Mouse (Mus musculus) pancreas, adult 10 weeks (tissue): ENCODE measurements around the gene Gm14190. TPM values are rescaled to one million over a fixed set of nuclear protein-coding genes. Genes with fewer than 3 reads are reported as not detected.

Experiments
- polyA plus RNA-seq: library from polyadenylated mRNA; stranded (reverse); fragments of 350-450 nt; fragmentation: Illumina TruSeq; extraction: RNeasy Lipid Tissue Mini Kit (QIAGEN cat#74804); gene quantifications from one replicate; pipeline ENCODE4 v1.2.3, GENCODE M21; 2015; ENCODE audit warnings: low read depth, low replicate concordance; ENCODE audit not compliant: insufficient read depth

Gm14190 gene
- polyA plus RNA-seq = not detected

GRCm38 (mm10) chr11:99690463-99690862, at the start of gene Gm14190:
Gene Gm14190, minus strand, starts transcription at chr11:99690740.

GRCm38 (mm10) chr11:99734190-99734589, 43.6 kb upstream of the Gm14190 start, which contains the start of gene Gm14180:
Gene Gm14180, minus strand, starts transcription at chr11:99734290.

GRCm38 (mm10) chr11:99665860-99666259, 24.7 kb downstream of the Gm14190 start, which contains the start of gene Krtap4-6:
Gene Krtap4-6, minus strand, starts transcription at chr11:99665960.

GRCm38 (mm10) chr11:99658467-99659010, 32.0 kb downstream of the Gm14190 start, which contains the start of gene Gm11563:
Gene Gm11563, minus strand, starts transcription at chr11:99658960.

GRCm38 (mm10) chr11:99650136-99650535, 40.4 kb downstream of the Gm14190 start, which contains the start of gene Gm11555:
Gene Gm11555, minus strand, starts transcription at chr11:99650236.

GRCm38 (mm10) chr11:99643635-99644139, 46.9 kb downstream of the Gm14190 start, which contains the start of gene Krtap4-7:
Gene Krtap4-7, minus strand, starts transcription at chr11:99644089.

Other genes starting within 250 kb of the Gm14190 start
- gene Krt23, start 197.6 kb downstream of the Gm14190 start, polyA plus RNA-seq = 2.0 TPM
- gene Krt39, start 169.4 kb downstream of the Gm14190 start, polyA plus RNA-seq = not detected
- not detected for gene Krt40, start 147.6 kb downstream of the Gm14190 start, polyA plus RNA-seq
- gene Krtap3-3, start 139.9 kb downstream of the Gm14190 start, polyA plus RNA-seq = not detected
- gene Krtap3-2, start 133.9 kb downstream of the Gm14190 start, polyA plus RNA-seq = not detected
- gene Gm11939, start 131.3 kb downstream of the Gm14190 start, polyA plus RNA-seq = not detected
- not detected for gene Krtap3-1, start 124.1 kb downstream of the Gm14190 start, polyA plus RNA-seq
- not detected for gene Krtap1-5, start 109.7 kb downstream of the Gm14190 start, polyA plus RNA-seq
- gene Krtap1-4, start 107.1 kb downstream of the Gm14190 start, polyA plus RNA-seq = not detected
- not detected for gene Krtap1-3, start 99.4 kb downstream of the Gm14190 start, polyA plus RNA-seq
- gene Krtap9-3, start 92.6 kb downstream of the Gm14190 start, polyA plus RNA-seq = not detected
- not detected for gene Gm11938, start 87.4 kb downstream of the Gm14190 start, polyA plus RNA-seq
- not detected for gene Gm11937, start 80.6 kb downstream of the Gm14190 start, polyA plus RNA-seq
- gene Krtap2-4, start 75.9 kb downstream of the Gm14190 start, polyA plus RNA-seq = not detected
- gene Gm11562, start 70.3 kb downstream of the Gm14190 start, polyA plus RNA-seq = not detected
- gene Krtap4-1, start 62.5 kb downstream of the Gm14190 start, polyA plus RNA-seq = not detected
- gene Krtap4-2, start 55.7 kb downstream of the Gm14190 start, polyA plus RNA-seq = not detected
- not detected for gene Krtap4-7, start 46.7 kb downstream of the Gm14190 start, polyA plus RNA-seq
- not detected for gene Gm11555, start 40.5 kb downstream of the Gm14190 start, polyA plus RNA-seq
- not detected for gene Gm11563, start 31.8 kb downstream of the Gm14190 start, polyA plus RNA-seq
- gene Krtap4-6, start 24.8 kb downstream of the Gm14190 start, polyA plus RNA-seq = not detected
- not detected for gene Gm14180, start 43.5 kb upstream of the Gm14190 start, polyA plus RNA-seq
- not detected for gene Gm11595, start 82.2 kb upstream of the Gm14190 start, polyA plus RNA-seq
- gene Krtap4-8, start 90.0 kb upstream of the Gm14190 start, polyA plus RNA-seq = not detected
- not detected for gene Krtap4-9, start 94.5 kb upstream of the Gm14190 start, polyA plus RNA-seq
- gene Gm11596, start 102.7 kb upstream of the Gm14190 start, polyA plus RNA-seq = not detected
- gene Gm11569, start 108.2 kb upstream of the Gm14190 start, polyA plus RNA-seq = not detected
- gene Gm11554, start 113.7 kb upstream of the Gm14190 start, polyA plus RNA-seq = not detected
- gene Krtap4-13, start 119.2 kb upstream of the Gm14190 start, polyA plus RNA-seq = not detected
- gene Gm11564, start 124.9 kb upstream of the Gm14190 start, polyA plus RNA-seq = not detected
- not detected for gene 2300003K06Rik, start 147.3 kb upstream of the Gm14190 start, polyA plus RNA-seq
- not detected for gene Krtap4-16, start 160.9 kb upstream of the Gm14190 start, polyA plus RNA-seq
- not detected for gene Gm11568, start 167.2 kb upstream of the Gm14190 start, polyA plus RNA-seq
- not detected for gene Gm11559, start 173.7 kb upstream of the Gm14190 start, polyA plus RNA-seq
- not detected for gene Krtap9-1, start 182.6 kb upstream of the Gm14190 start, polyA plus RNA-seq
- gene Gm11567, start 188.4 kb upstream of the Gm14190 start, polyA plus RNA-seq = not detected
- not detected for gene Krtap31-1, start 217.2 kb upstream of the Gm14190 start, polyA plus RNA-seq
- gene Gm11565, start 224.0 kb upstream of the Gm14190 start, polyA plus RNA-seq = not detected
- gene Krtap31-2, start 245.6 kb upstream of the Gm14190 start, polyA plus RNA-seq = not detected